Mouse (Mus musculus) mouse embryonic stem cell (cell line): ENCODE data around the gene Atp6v0a1.

Source experiments
- in situ Hi-C, 2 experiments: fragments of 300-500 bp; cut with MboI; formaldehyde crosslinking; loops; 1 replicate in 1 of 2; 3 replicates in 1 of 2; pipeline ENCODE4 v1.14.3; 2019 to 2020; ENCODE audit warnings: low sequenced_read_pairs in 2 of 2, low pct_unique_long_range_greater_than_20kb in 1 of 2, mixed read lengths in 1 of 2; ENCODE audit not compliant: unreplicated experiment in 1 of 2

Atp6v0a1 gene

GRCm38 (mm10) chr11:101051051-101051493 lies 41.8 kb downstream of the Atp6v0a1 start:
- in situ Hi-C loops, result loop anchor here (25.0 kb wide), 1 partner anchor 189 kb away; the partner anchor contains the start of genes Stat5a (in 2 of the 2) and Stat5b (in 2 of the 2)

- in situ Hi-C loops, result loop anchor here (25.0 kb wide), 1 partner anchor 189 kb away; the partner anchor contains the start of genes Stat5a (in 2 of the 2) and Stat5b (in 2 of the 2)
These were observed 42.4 kb downstream of the Atp6v0a1 start for GRCm38 (mm10) chr11:101051617-101052016.

- in situ Hi-C loops, result loop anchor here (25.0 kb wide), 1 partner anchor 191 kb away; the partner anchor contains the start of genes Stat5a (in 2 of the 2) and Stat5b (in 2 of the 2)
These were observed 43.7 kb downstream of the Atp6v0a1 start for GRCm38 (mm10) chr11:101052751-101053473.

GRCm38 (mm10) chr11:101053974-101054373 lies 44.7 kb downstream of the Atp6v0a1 start:
- in situ Hi-C loops, result loop anchor here (25.0 kb wide), 1 partner anchor 192 kb away; the partner anchor contains the start of genes Stat5a (in 2 of the 2) and Stat5b (in 2 of the 2)

GRCm38 (mm10) chr11:101055418-101055817 lies 46.2 kb downstream of the Atp6v0a1 start:
- in situ Hi-C loops, result loop anchor here (5.0 to 25.0 kb wide), 2 partner anchors 73 to 193 kb away; partner anchors contain the start of genes Stat5a (in 2 of the 2) and Stat5b (in 2 of the 2)

GRCm38 (mm10) chr11:101056885-101057284 lies 47.6 kb downstream of the Atp6v0a1 start:
- in situ Hi-C loops, result loop anchor here (5.0 to 25.0 kb wide), 2 partner anchors 75 to 195 kb away; partner anchors contain the start of genes Stat5a (in 2 of the 2) and Stat5b (in 2 of the 2)

- in situ Hi-C loops, result loop anchor here (5.0 to 25.0 kb wide), 2 partner anchors 76 to 196 kb away; partner anchors contain the start of genes Stat5a (in 2 of the 2) and Stat5b (in 2 of the 2)
These were observed 48.6 kb downstream of the Atp6v0a1 start for GRCm38 (mm10) chr11:101057860-101058259.

- in situ Hi-C loops, result loop anchor here (5.0 to 25.0 kb wide), 2 partner anchors 76 to 196 kb away; partner anchors contain the start of genes Stat5a (in 2 of the 2) and Stat5b (in 2 of the 2)
These were observed 49.5 kb downstream of the Atp6v0a1 start for GRCm38 (mm10) chr11:101058726-101059125.

GRCm38 (mm10) chr11:101059473-101059872 lies 50.2 kb downstream of the Atp6v0a1 start:
- in situ Hi-C loops, result loop anchor here (5.0 to 25.0 kb wide), 2 partner anchors 77 to 197 kb away; partner anchors contain the start of genes Stat5a (in 2 of the 2) and Stat5b (in 2 of the 2)

GRCm38 (mm10) chr11:101060126-101060525 lies 50.9 kb downstream of the Atp6v0a1 start:
- in situ Hi-C loops, result loop anchor here (25.0 kb wide), 1 partner anchor 198 kb away; the partner anchor contains the start of genes Stat5a (in 2 of the 2) and Stat5b (in 2 of the 2)

GRCm38 (mm10) chr11:101061049-101061448 lies 51.8 kb downstream of the Atp6v0a1 start:
- in situ Hi-C loops, result loop anchor here (25.0 kb wide), 1 partner anchor 199 kb away; the partner anchor contains the start of genes Stat5a (in 2 of the 2) and Stat5b (in 2 of the 2)

GRCm38 (mm10) chr11:101062165-101062884 lies 53.1 kb downstream of the Atp6v0a1 start:
- in situ Hi-C loops, result loop anchor here (25.0 kb wide), 1 partner anchor 200 kb away; the partner anchor contains the start of genes Stat5a (in 2 of the 2) and Stat5b (in 2 of the 2)

GRCm38 (mm10) chr11:101062971-101063675 lies 53.9 kb downstream of the Atp6v0a1 start:
- in situ Hi-C loops, result loop anchor here (25.0 kb wide), 1 partner anchor 201 kb away; the partner anchor contains the start of genes Stat5a (in 2 of the 2) and Stat5b (in 2 of the 2)

- in situ Hi-C loops, result loop anchor here (25.0 kb wide), 1 partner anchor 202 kb away; the partner anchor contains the start of genes Stat5a (in 2 of the 2) and Stat5b (in 2 of the 2)
These were observed 54.5 kb downstream of the Atp6v0a1 start for GRCm38 (mm10) chr11:101063676-101064327.

GRCm38 (mm10) chr11:101064462-101064861 lies 55.2 kb downstream of the Atp6v0a1 start:
- in situ Hi-C loops, result loop anchor here (25.0 kb wide), 1 partner anchor 202 kb away; the partner anchor contains the start of genes Stat5a (in 2 of the 2) and Stat5b (in 2 of the 2)

GRCm38 (mm10) chr11:101065002-101065401 lies 55.8 kb downstream of the Atp6v0a1 start:
- in situ Hi-C loops, result loop anchor here (25.0 kb wide), 1 partner anchor 203 kb away; the partner anchor contains the start of genes Stat5a (in 2 of the 2) and Stat5b (in 2 of the 2)
